Mouse (Mus musculus): ENCODE results near the gene Cldn15.
"Not testable (repeated sequence)": the region's sequence is repeated elsewhere in the genome, so short reads cannot be mapped to it uniquely, and the experiment has no call there.

The Cldn15 gene

GRCm38 (mm10) chr5:136949551-136950336, 16.7 kb upstream of the Cldn15 start:
- DNase-seq (ENCODE audit: low read depth, low spot score), result not testable (repeated sequence)

DNA sequence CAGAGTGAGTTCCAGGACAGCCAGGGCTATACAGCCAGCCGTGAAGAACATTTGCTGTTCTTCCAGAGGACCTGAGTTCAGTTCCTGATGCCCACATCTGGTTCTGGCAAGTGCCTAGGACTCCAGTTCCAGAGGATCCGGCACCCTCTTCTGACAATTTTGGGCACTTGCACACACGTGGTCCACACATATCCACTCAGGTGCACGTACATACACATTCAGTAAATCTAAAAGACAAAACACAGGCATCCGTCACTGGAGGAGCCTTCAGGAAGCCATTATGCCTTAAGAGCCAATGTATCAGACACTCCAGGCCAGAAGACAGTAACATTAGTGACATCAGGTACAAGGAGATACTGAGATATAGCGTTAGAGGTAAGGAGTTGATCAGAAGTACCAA, 15.9 kb upstream of the Cldn15 start:
- DNase-seq (ENCODE audit: low read depth, low spot score), result no peak

GRCm38 (mm10) chr5:136952153-136952552, 14.3 kb upstream of the Cldn15 start:
- DNase-seq (ENCODE audit: low read depth, low spot score), result no peak

- peak; percentile 97 for DNase-seq (ENCODE audit: low read depth, low spot score)
Measured at GRCm38 (mm10) chr5:136953015-136953414, 13.4 kb upstream of the Cldn15 start, which contains the start of gene Fis1. Gene Fis1 (plus strand): TSS chr5:136953275.

- no peak for DNase-seq (ENCODE audit: low read depth, low spot score)
Measured at GRCm38 (mm10) chr5:136953440-136953951, 12.9 kb upstream of the Cldn15 start.

DNA sequence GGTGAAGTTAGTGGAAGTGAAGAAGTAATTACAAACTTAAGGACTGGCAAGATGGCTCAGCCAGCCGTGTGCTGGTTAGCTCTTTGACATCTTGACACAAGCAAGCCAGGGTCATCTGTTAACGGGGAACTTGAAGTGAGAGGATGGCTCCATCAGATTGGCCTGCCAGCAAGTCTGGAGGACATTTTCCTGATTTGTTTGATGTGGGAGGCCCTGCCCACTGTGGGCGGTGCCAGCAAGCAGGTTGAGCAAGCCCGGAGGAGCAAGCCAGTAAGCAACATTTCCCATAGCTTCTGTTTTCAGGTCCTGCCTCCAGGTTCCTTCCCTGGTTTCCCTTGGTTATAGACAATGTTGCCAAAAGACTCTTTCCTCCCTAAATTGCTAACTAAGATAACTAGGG, 10.8 kb upstream of the Cldn15 start:
- DNase-seq (ENCODE audit: low read depth, low spot score), result no peak

- DNase-seq (ENCODE audit: low read depth, low spot score), result no peak
Measured at GRCm38 (mm10) chr5:136957250-136957649, 9.2 kb upstream of the Cldn15 start.

DNA sequence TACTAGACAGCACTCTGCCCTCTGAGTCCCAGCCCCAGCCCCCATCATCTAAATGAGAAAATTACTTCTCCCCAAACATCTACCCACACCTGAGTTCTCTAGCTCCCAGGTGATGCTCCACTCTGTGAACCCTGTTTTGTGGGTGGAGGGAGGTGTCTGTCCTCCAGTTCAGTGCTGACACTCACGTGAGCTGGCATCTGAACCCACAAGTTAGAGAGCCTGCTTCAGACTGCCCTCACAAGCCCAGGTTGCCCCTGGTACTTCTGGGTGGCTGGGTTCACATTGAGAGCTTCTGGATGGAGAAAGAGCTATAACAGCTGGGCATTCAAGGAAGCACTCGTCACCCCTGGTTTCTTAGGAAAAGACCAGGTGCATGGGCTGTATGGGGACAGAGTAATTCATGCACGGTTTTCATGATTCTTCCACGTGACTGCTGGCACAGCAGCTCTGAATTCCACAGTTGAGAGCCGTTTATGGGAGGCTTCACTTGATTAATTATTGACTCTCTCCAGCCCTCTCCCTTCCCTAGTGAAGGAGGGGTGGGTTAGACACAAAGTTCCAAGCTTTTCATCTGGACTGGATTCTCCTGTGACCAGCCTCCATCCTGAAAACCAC, 7.3 kb upstream of the Cldn15 start:
- no peak for DNase-seq (ENCODE audit: low read depth, low spot score)

- no peak for DNase-seq (ENCODE audit: low read depth, low spot score)
Measured at GRCm38 (mm10) chr5:136960053-136960452, 6.4 kb upstream of the Cldn15 start.

GRCm38 (mm10) chr5:136961334-136961982, 5.0 kb upstream of the Cldn15 start:
- DNase-seq (ENCODE audit: low read depth, low spot score), result no peak

- peak; percentile 85 for DNase-seq (ENCODE audit: low read depth, low spot score)
Measured at GRCm38 (mm10) chr5:136961983-136962461, 4.4 kb upstream of the Cldn15 start.

GRCm38 (mm10) chr5:136962501-136962900, 3.9 kb upstream of the Cldn15 start:
- peak; percentile 77 for DNase-seq (ENCODE audit: low read depth, low spot score)

- no peak for DNase-seq (ENCODE audit: low read depth, low spot score)
Measured at GRCm38 (mm10) chr5:136962966-136963540, 3.4 kb upstream of the Cldn15 start.

GRCm38 (mm10) chr5:136965210-136965609, 1.2 kb upstream of the Cldn15 start:
- no peak for DNase-seq (ENCODE audit: low read depth, low spot score)

- DNase-seq (ENCODE audit: low read depth, low spot score), result no peak
Measured at GRCm38 (mm10) chr5:136965686-136966085, 730 bp upstream of the Cldn15 start.

DNA sequence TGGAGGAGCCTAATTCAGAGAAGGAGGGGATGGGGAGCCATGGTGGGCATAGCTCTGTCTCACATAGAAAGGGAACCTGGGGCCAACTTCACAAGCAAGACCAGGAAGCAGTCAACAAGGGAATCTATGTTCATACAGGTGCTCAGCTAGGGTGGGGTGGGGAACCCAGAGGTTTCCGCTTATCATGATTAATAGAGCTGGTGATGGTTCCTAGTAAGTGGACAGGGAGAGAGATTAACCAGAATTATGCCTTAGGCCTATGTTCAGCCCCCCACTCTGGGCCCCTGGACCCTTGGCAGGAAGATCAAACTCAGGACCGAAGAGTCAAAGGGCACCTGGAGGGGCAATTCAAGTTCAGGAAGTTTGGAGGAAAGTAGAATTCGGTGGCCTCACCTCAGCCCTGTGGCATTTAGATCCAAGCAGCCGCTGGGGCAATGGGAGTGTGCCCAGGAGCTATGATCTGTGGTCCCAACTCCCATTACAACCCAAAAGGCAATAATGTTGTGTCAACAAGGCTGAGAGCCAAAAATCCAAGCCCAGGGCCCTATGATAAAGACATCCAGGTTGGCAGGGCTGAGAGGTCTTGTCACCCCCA, 542 bp downstream of the Cldn15 start:
- DNase-seq (ENCODE audit: low read depth, low spot score), result no peak

DNA sequence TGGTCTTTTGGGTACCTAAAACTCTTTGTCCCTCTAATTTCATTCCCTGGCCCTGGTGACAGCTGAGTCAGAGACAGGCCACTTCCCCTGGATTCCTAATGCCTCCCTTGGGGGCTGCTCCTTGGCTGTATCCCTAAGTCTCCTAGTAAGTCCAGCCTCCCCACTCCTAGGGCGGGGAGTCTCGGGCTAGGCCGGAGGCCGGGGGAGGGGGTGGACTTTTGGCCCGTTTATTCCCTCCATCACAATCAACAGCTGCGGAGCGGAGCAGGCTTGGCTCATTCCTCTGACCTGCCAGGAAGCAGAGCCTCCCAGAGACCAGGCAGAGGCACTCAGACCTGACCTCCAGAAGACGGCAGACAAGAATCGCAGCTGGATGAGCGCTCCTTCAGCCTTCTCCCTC, 1.2 kb downstream of the Cldn15 start:
- DNase-seq (ENCODE audit: low read depth, low spot score), result no peak

- DNase-seq (ENCODE audit: low read depth, low spot score), result peak; percentile 39
Measured at GRCm38 (mm10) chr5:136970703-136971102, 4.3 kb downstream of the Cldn15 start.

DNA sequence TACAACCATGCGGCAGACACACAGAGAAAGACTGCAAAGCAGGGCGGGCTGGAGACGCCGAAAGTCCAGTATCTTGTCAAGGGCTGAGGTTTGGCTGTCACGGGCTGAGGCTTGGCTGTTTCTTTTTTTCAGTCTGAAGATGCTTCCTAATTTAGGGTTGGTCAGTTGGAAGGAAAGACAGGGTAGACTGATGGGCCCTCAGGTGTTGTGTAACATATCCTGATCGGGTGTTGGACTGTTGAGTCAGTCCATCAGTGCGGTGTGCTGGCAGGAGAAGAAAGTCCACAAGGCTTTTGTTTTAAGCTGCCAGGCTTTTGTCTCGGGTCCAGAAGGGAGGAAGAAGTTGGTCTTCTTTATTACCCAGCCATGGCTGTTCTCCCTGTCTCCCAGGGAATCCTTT, 7.3 kb downstream of the Cldn15 start:
- no peak for DNase-seq (ENCODE audit: low read depth, low spot score)

DNA sequence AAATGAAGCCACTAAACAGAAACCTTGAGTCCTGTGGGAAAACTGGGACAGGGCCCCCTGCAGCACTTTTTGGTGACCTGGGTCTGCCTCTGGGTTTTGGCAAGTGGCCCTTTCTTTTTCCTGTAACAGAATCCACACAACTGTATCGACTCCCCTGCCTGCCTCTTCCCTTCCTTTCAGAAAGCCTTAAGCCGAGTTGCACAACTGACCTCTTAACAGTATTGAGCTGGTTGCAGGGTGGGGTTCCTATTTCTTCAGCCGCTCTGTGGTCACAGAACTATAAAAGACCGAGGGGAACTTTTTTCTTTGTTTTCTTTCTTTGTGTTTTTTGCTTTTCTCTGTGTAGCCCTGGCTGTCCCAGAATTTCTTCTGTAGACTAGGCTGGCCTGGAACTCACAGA, 11.4 kb downstream of the Cldn15 start:
- no peak for DNase-seq (ENCODE audit: low read depth, low spot score)

- DNase-seq (ENCODE audit: low read depth, low spot score), result no peak
Measured at GRCm38 (mm10) chr5:136979762-136980161, 13.3 kb downstream of the Cldn15 start.

DNA sequence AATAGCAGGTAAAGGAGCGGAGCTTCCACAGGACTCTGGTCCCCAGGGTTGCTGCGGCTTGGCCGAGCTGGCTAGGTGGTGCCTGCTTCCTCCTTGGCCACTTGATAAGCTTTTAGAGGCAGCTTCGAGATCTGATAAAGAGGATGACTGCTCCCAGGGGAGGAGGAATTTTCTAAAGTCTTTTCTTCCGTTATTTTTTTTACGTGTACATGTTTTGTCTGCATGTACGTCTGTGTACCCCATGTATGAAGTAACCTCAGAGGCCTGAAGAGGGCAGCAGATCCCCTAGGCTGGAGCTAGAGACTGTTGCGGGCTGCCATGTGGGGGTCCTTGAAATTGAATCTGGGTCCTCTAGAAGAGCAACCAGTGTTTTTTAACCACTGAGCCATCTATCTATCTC, 14.6 kb downstream of the Cldn15 start:
- no peak for DNase-seq (ENCODE audit: low read depth, low spot score)

Measured in forelimb bud, embryonic 11.5 days (tissue).